Mouse (Mus musculus): ENCODE measurements at regions not wholly inside any gene's neighbourhood (a gene's known extent, or its start where the extent isn't known, plus 50 kb on each side); places are given as distances from the start of the nearest gene placed in this dataset.

- no peak for DNase-seq (ENCODE audit: low spot score)
- H3K27ac ChIP-seq (ENCODE audit: low read length): no peak overlapping the region
- no peaks in the 10 kb centered on the region for H3K4me1 ChIP-seq (ENCODE audit: insufficient read depth, low read depth, low read length)
- H3K4me3 ChIP-seq (ENCODE audit: low read depth, low read length): no peak overlapping the region
- no peaks in the 10 kb centered on the region for H3K27me3 ChIP-seq (replicated peaks; ENCODE audit: insufficient read depth, low read length)
- H3K9me3 ChIP-seq (ENCODE audit: low read length): no peaks in the 10 kb centered on the region
- H3K36me3 ChIP-seq (ENCODE audit: insufficient read depth, low read length): no peaks in the 10 kb centered on the region
- WGBS: 80% methylated on average over 3 of the region's 3 CpGs
- ATAC-seq: no peak
- H3K9ac ChIP-seq (replicated peaks; ENCODE audit: low read depth): no peak overlapping the region
- TF ChIP-seq CTCF (IDR thresholded peaks at IDR 0.05): no peak
- TF ChIP-seq EP300 (IDR thresholded peaks at IDR 0.05): no peak
- no peak overlapping the region for H3K4me2 ChIP-seq (replicated peaks; ENCODE audit: low read depth, low read length)
Measured at GRCm38 (mm10) chr16:51842770-51843169, 188.3 kb upstream of the Cblb start.

- Histone ChIP-seq H3K9ac (replicated peaks; ENCODE audit: low read depth) (no peak overlapping the region), H3K4me2 (replicated peaks; ENCODE audit: low read depth, low read length) (no peak overlapping the region), H3K36me3 (ENCODE audit: insufficient read depth, low read length) (no peaks in the 10 kb centered on the region), H3K4me1 (ENCODE audit: insufficient read depth, low read depth, low read length) (no peaks in the 10 kb centered on the region), H3K27ac (ENCODE audit: low read length) (no peak overlapping the region), H3K27me3 (replicated peaks; ENCODE audit: insufficient read depth, low read length) (no peaks in the 10 kb centered on the region), H3K9me3 (ENCODE audit: low read length) (no peaks in the 10 kb centered on the region), H3K4me3 (ENCODE audit: low read depth, low read length) (no peak overlapping the region)
- TF ChIP-seq EP300 (IDR thresholded peaks at IDR 0.05): no peak
- TF ChIP-seq CTCF (IDR thresholded peaks at IDR 0.05): no peak
- ATAC-seq (no peak), DNase-seq (ENCODE audit: low spot score) (no peak)
- WGBS: 90% methylated on average over 4 of the region's 4 CpGs
Measured at GRCm38 (mm10) chr16:51845539-51845938, 185.5 kb upstream of the Cblb start.

DNA sequence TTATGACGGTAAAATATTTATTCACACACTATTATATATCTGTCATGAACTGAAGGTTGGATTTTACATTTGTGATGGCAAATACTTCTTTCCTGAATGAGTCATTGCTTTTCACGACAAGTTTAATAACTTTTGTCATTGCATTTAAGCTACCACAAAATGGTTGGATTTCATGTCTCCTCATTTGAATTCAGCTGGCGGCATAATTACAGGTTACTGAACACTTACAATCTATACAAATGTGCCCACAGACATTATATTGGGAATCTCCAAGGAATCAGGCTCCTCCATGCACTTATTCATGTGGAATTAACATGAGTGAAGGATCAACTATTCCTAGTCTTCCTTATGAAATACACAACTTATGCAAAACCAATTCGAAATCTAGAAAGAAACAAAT is 150.3 kb upstream of the Cblb start:
- H3K9ac ChIP-seq (replicated peaks; ENCODE audit: low read depth): no peak overlapping the region
- TF ChIP-seq EP300 (IDR thresholded peaks at IDR 0.05) (no peak), CTCF (IDR thresholded peaks at IDR 0.05) (no peak)
- DNase-seq (ENCODE audit: low spot score) (no peak), ATAC-seq (no peak)
- no peaks in the 10 kb centered on the region for H3K9me3 ChIP-seq (ENCODE audit: low read length)
- H3K4me3 ChIP-seq (ENCODE audit: low read depth, low read length): no peak overlapping the region
- no peak overlapping the region for H3K4me2 ChIP-seq (replicated peaks; ENCODE audit: low read depth, low read length)
- no peaks in the 10 kb centered on the region for H3K36me3 ChIP-seq (ENCODE audit: insufficient read depth, low read length)
- 89% methylated on average over 4 of the region's 4 CpGs for WGBS
- H3K4me1 ChIP-seq (ENCODE audit: insufficient read depth, low read depth, low read length): no peaks in the 10 kb centered on the region
- H3K27me3 ChIP-seq (replicated peaks; ENCODE audit: insufficient read depth, low read length): no peaks in the 10 kb centered on the region
- no peak overlapping the region for H3K27ac ChIP-seq (ENCODE audit: low read length)

DNA sequence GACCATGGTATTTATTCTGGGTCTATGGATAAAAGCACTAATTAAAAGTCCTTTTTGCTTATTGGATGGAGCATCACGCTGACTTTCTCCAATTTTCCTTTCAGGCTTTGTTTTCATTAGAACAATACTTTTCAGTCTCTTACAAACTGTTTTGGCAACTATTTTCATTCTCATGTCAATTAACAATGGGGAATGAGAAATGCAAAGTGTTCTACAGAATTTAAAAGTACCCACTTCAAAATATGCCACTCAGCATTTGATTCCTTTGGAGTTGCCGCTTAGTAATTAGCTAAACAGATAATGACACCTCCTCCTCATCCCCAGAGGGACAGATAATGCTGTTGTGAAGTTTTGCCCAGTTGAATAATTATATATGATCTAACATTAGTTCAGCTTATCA is 149.9 kb upstream of the Cblb start:
- Histone ChIP-seq H3K9me3 (ENCODE audit: low read length) (no peaks in the 10 kb centered on the region), H3K27me3 (replicated peaks; ENCODE audit: insufficient read depth, low read length) (no peaks in the 10 kb centered on the region), H3K9ac (replicated peaks; ENCODE audit: low read depth) (no peak overlapping the region), H3K36me3 (ENCODE audit: insufficient read depth, low read length) (no peaks in the 10 kb centered on the region), H3K4me3 (ENCODE audit: low read depth, low read length) (no peak overlapping the region), H3K27ac (ENCODE audit: low read length) (no peak overlapping the region), H3K4me2 (replicated peaks; ENCODE audit: low read depth, low read length) (no peak overlapping the region), H3K4me1 (ENCODE audit: insufficient read depth, low read depth, low read length) (no peaks in the 10 kb centered on the region)
- ATAC-seq: no peak
- no peak for DNase-seq (ENCODE audit: low spot score)
- WGBS: 88% methylated on average over 2 of the region's 2 CpGs
- TF ChIP-seq CTCF (IDR thresholded peaks at IDR 0.05): no peak
- TF ChIP-seq EP300 (IDR thresholded peaks at IDR 0.05): no peak

DNA sequence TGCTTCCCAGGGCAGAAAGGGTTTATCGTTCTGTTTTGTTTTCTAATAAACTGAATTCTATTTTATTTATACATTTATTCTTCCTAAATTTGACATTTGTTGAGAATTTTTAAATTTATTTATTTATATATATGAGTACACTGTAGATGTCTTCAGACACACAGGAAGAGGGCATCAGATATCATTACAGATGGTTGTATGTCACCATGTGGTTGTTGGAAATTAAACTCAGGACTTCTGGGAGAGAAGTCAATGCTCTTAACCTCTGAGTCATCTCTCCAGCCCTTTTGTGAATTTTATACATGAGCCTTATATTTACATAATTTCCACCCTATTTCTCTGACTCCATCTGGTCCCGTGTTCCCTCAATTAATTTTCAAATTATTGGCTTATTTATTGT is 147.2 kb upstream of the Cblb start:
- no peak overlapping the region for H3K4me2 ChIP-seq (replicated peaks; ENCODE audit: low read depth, low read length)
- WGBS: 83% methylated on average over 2 of the region's 2 CpGs
- H3K36me3 ChIP-seq (ENCODE audit: insufficient read depth, low read length): no peaks in the 10 kb centered on the region
- ATAC-seq (no peak), DNase-seq (ENCODE audit: low spot score) (no peak)
- no peak overlapping the region for H3K27ac ChIP-seq (ENCODE audit: low read length)
- TF ChIP-seq EP300 (IDR thresholded peaks at IDR 0.05) (no peak), CTCF (IDR thresholded peaks at IDR 0.05) (no peak)
- no peak overlapping the region for H3K9ac ChIP-seq (replicated peaks; ENCODE audit: low read depth)
- no peak overlapping the region for H3K4me3 ChIP-seq (ENCODE audit: low read depth, low read length)
- no peaks in the 10 kb centered on the region for H3K4me1 ChIP-seq (ENCODE audit: insufficient read depth, low read depth, low read length)
- no peaks in the 10 kb centered on the region for H3K27me3 ChIP-seq (replicated peaks; ENCODE audit: insufficient read depth, low read length)
- no peaks in the 10 kb centered on the region for H3K9me3 ChIP-seq (ENCODE audit: low read length)

GRCm38 (mm10) chr16:51887496-51887895 is 143.5 kb upstream of the Cblb start:
- Histone ChIP-seq H3K27ac (ENCODE audit: low read length) (no peak overlapping the region), H3K9ac (replicated peaks; ENCODE audit: low read depth) (no peak overlapping the region), H3K4me1 (ENCODE audit: insufficient read depth, low read depth, low read length) (no peaks in the 10 kb centered on the region), H3K36me3 (ENCODE audit: insufficient read depth, low read length) (no peaks in the 10 kb centered on the region), H3K4me2 (replicated peaks; ENCODE audit: low read depth, low read length) (no peak overlapping the region), H3K4me3 (ENCODE audit: low read depth, low read length) (no peak overlapping the region), H3K27me3 (replicated peaks; ENCODE audit: insufficient read depth, low read length) (no peaks in the 10 kb centered on the region), H3K9me3 (ENCODE audit: low read length) (no peaks in the 10 kb centered on the region)
- DNase-seq (ENCODE audit: low spot score) (no peak), ATAC-seq (no peak)
- TF ChIP-seq EP300 (IDR thresholded peaks at IDR 0.05) (no peak), CTCF (IDR thresholded peaks at IDR 0.05) (no peak)
- WGBS: 83% methylated on average over 5 of the region's 5 CpGs

DNA sequence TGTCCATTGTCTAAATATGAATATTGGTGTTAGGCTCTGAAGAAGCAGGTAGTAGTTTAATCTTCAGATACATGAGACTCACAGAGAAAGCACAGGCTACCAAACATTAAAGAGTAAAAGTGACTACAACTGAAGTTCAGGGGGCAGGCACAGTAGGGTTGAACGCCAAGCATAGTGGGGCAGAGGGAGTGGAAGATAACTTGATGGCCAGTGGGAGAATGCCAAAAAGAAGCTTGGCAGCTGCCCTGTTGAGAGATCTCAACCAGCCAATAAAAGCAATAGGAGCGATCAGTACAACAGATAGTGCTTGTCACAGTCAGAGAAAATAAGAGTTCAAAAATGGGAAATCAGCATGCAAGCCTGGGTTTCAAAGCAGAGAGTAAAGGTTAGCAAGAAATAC is 125.4 kb upstream of the Cblb start:
- no peaks in the 10 kb centered on the region for H3K9me3 ChIP-seq (ENCODE audit: low read length)
- no peak for DNase-seq (ENCODE audit: low spot score)
- 89% methylated on average over 2 of the region's 2 CpGs for WGBS

More for the DNA sequence above, 125.4 kb upstream of the Cblb start:
- no peaks in the 10 kb centered on the region for H3K4me1 ChIP-seq (ENCODE audit: insufficient read depth, low read depth, low read length)
- TF ChIP-seq CTCF (IDR thresholded peaks at IDR 0.05) (no peak), EP300 (IDR thresholded peaks at IDR 0.05) (no peak)
- H3K9ac ChIP-seq (replicated peaks; ENCODE audit: low read depth): no peak overlapping the region
- H3K4me2 ChIP-seq (replicated peaks; ENCODE audit: low read depth, low read length): no peak overlapping the region
- no peak overlapping the region for H3K4me3 ChIP-seq (ENCODE audit: low read depth, low read length)
- no peaks in the 10 kb centered on the region for H3K36me3 ChIP-seq (ENCODE audit: insufficient read depth, low read length)
- H3K27me3 ChIP-seq (replicated peaks; ENCODE audit: insufficient read depth, low read length): no peaks in the 10 kb centered on the region
- H3K27ac ChIP-seq (ENCODE audit: low read length): no peak overlapping the region
- no peak for ATAC-seq

All from lung, postnatal 0 days (tissue).